Mouse (Mus musculus) right cerebral cortex, postnatal 36 days (tissue): ENCODE data around the gene Vmn1r31.

Source experiments
- DNase-seq, 2 experiments: peaks; one replicate each; pipeline ENCODE4 v3.0.0; 2022; ENCODE audit warnings: low spot score in 2 of 2, mixed read lengths in 1 of 2

Gene Vmn1r31

GRCm38 (mm10) chr6:58475230-58475629, at the start of gene Vmn1r31:
Vmn1r31 (minus strand) TSS chr6:58475330.
- no peak for DNase-seq

GRCm38 (mm10) chr6:58443285-58443684, 31.8 kb downstream of the Vmn1r31 start, which contains the start of gene Vmn1r30:
Vmn1r30 (minus strand) TSS chr6:58443385.
- no peak for DNase-seq
